Mouse (Mus musculus): ENCODE results near the gene Doc2a. TPM values are rescaled to one million over a fixed set of nuclear protein-coding genes. Genes with fewer than 3 reads are reported as not detected.

Gene Doc2a
- total RNA-seq, 2 experiments from 2014 or later = 46.9 to 51.7 TPM

DNA sequence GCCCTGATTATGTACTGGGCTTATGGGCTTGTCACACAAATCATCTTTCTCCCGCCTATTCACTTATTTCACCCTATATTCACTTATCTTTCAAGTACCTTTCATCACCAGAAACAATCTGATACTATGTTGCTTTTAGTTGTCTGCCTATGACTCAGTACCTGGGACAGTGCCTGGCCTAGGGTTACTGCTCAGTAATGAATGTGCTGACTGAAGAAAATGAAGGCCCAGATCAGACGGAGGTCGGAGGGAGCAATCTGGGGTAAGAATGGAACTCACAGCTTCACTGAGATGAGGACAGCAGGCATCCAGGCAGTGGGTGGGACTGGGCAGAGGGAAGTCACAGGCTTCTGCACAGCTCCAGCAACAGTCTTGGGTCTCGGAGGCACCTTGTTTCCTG lies 39.8 kb upstream of the Doc2a start:
- intact Hi-C loops (cut with DNase I) = no loop called here
- Histone ChIP-seq H3K27ac (no peak overlapping the region), H3K4me3 (no peak overlapping the region)
- TF ChIP-seq CTCF (IDR thresholded peaks at IDR 0.05) = no peak
- DNase-seq (ENCODE audit: extremely low spot score in 1 of 2, low spot score in 2 of 2) = no peak

DNA sequence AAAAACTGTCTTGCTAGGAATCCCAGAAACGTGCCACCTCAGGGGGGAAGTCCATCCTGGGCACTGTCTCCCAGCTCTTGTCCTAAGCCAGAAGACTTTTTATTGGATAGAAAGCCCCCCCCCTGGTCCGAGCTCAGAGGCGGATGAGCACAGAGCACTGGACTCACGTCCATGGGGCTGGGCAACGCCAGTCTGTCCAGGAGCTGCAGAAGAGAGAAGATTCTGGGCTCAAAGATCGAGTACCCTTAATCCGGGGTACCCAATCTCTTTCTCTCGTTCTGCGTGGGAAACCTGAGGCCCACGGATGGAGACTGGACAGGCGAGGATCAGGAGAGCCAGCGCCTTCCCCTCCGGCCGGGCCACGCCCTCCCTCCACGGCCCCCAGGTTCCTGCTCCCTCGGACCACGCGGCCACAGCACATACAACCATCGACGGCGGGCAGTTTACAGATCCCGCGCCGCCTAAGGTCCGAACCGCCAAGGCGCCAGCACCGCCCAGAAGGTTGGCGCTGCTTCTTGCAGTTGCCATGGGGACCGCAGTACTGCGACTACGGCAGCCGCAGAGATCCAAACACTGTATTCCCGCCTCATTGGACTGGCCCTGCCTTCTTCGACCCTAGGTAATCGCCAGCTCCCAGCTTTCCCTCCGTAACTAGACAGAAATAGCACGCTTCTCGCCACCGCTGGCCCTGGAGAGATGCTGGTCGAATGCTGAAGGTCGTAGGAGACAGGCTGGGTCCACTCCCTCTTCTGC lies 38.3 kb upstream of the Doc2a start:
- intact Hi-C loops (cut with DNase I) = no loop called here
- peak overlapping the region; percentile 56 for H3K27ac ChIP-seq

DNA sequence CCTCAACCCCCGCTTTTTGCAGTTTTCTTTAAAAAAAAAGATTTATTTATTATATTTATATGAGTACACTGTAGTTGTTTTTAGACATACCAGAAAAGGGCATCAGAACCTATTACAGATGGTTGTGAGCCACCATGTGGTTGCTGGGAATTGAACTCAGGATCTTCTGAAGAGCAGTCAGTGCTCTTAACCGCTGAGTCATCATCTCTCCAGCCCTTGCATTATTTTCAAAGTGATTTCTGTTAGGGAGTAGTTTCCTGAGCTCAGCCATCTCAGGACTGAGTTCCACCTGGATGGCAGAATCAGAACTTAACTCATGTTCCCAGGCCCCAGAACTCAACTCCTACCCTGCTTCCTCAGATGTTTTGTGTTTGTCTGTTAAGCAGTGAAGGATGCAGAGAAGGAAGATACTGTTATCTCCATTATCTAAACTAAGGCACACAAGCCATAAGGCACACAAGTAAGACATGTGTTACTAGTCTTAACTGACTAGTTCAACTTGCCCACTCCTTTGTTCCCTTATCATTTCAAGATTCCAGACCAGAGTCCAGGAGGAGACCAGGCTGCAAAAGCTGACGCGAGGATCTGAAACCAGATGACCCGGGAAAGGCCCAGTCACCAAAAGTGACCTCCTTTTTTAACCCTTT lies 37.4 kb upstream of the Doc2a start:
- intact Hi-C loops (cut with DNase I) = no loop called here

More for the DNA sequence above, 38.3 kb upstream of the Doc2a start:
- peak; percentile 90 to 92 for DNase-seq (ENCODE audit: extremely low spot score in 1 of 2, low spot score in 2 of 2)
- H3K4me3 ChIP-seq = peak overlapping the region; percentile 57
- TF ChIP-seq CTCF (IDR thresholded peaks at IDR 0.05) = no peak; the same call in 1 of the 2 replicates

DNA sequence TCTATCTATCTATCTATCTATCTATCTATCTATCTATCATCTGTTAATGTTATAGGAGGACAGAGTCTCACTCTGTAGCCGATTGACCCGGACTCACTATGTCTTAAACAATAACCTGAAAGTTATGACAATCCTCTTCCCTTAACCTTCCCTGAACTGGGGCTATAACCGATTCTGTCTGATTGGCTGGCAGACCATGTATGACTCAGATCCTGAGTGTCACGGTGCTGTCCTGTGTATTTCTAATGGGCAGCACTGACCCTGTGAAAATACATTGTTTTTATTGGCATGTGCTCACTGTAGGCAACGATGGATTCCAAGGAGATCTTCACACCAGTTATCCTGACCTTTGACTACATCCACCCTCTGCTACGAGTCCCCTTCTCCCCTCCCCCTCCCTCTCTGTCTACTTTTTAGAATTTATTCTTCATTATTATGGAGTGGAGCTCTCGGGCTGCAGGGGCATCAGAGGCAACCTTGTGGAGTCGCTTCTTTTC lies 31.4 kb upstream of the Doc2a start:
- DNase-seq (ENCODE audit: extremely low spot score in 1 of 2, low spot score in 2 of 2) = no peak
- H3K4me3 ChIP-seq = no peak overlapping the region
- no peak overlapping the region for H3K27ac ChIP-seq
- TF ChIP-seq CTCF (IDR thresholded peaks at IDR 0.05) = no peak
- intact Hi-C loops (cut with DNase I) = no loop called here

More for the DNA sequence above, 37.4 kb upstream of the Doc2a start:
- no peak overlapping the region; the same call in 1 of the 2 replicates for H3K27ac ChIP-seq
- no peak for TF ChIP-seq CTCF (IDR thresholded peaks at IDR 0.05)
- DNase-seq (ENCODE audit: extremely low spot score in 1 of 2, low spot score in 2 of 2) = no peak
- no peak overlapping the region; the same call in 1 of the 2 replicates for H3K4me3 ChIP-seq

DNA sequence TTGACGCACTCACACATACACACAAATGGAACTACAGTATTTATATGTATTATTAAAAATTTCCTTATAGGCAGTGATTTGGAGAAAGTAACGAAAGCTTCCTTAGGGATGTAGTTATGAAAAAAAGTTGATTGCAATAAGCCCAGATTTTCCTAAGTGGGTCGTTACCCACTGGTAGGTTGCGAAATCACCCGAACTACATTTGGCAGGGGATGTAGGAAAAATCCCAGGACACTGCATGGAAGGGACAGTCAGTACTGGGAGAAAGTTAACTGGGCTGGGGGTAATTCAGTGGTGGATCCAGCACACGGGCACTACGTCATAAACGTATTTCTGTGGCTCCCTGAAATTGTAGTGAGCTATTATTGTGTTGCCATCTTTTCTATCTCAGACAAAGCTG lies 30.7 kb upstream of the Doc2a start:
- DNase-seq (ENCODE audit: extremely low spot score in 1 of 2, low spot score in 2 of 2) = no peak
- TF ChIP-seq CTCF (IDR thresholded peaks at IDR 0.05) = no peak
- intact Hi-C loops (cut with DNase I) = no loop called here
- Histone ChIP-seq H3K4me3 (no peak overlapping the region), H3K27ac (no peak overlapping the region)

DNA sequence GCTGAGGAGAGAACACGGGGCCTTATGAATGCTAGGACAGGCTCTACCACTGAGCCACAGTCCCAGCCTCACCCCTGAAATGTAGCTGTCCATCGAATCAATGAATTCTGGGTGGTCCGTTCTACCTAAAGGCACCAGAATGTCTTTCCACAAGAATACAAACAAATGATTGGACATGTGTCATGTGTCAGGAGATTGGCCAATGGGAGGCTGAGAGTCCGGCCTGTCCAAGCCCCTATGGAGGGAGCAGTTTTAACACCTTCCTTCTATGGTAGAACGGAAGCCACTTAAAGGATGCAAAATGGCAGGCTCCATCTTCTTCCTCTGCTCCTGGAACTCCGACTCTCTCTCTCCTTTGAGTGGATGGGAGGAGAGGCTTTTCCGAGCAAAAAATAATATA lies 29.6 kb upstream of the Doc2a start:
- TF ChIP-seq CTCF (IDR thresholded peaks at IDR 0.05) = no peak
- intact Hi-C loops (cut with DNase I) = no loop called here
- no peak for DNase-seq (ENCODE audit: extremely low spot score in 1 of 2, low spot score in 2 of 2)
- no peak overlapping the region for H3K27ac ChIP-seq
- no peak overlapping the region for H3K4me3 ChIP-seq

DNA sequence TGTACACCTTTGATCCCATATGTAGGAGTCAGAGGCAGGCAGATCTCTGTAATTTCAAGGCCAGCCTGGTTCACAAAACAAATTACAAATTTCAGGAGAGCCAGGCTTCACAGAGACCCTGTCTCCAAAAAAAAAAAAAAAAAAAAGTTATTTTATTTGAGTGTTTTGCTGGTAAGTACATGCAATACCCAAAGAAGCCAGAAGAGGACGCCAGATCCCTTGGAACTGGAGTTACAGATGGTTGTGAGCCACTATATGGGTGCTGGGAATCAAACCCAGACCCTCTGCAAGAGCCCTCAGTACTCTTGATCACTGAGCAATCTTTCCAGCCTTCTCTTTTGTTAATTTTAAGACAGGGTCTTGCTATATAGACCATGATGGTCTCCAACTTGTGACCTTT lies 28.4 kb upstream of the Doc2a start:
- H3K27ac ChIP-seq = no peak overlapping the region
- peak; percentile 23 for TF ChIP-seq CTCF (IDR thresholded peaks at IDR 0.05)
- DNase-seq (ENCODE audit: extremely low spot score in 1 of 2, low spot score in 2 of 2) = no peak
- H3K4me3 ChIP-seq = no peak overlapping the region
- intact Hi-C loops (cut with DNase I) = no loop called here

DNA sequence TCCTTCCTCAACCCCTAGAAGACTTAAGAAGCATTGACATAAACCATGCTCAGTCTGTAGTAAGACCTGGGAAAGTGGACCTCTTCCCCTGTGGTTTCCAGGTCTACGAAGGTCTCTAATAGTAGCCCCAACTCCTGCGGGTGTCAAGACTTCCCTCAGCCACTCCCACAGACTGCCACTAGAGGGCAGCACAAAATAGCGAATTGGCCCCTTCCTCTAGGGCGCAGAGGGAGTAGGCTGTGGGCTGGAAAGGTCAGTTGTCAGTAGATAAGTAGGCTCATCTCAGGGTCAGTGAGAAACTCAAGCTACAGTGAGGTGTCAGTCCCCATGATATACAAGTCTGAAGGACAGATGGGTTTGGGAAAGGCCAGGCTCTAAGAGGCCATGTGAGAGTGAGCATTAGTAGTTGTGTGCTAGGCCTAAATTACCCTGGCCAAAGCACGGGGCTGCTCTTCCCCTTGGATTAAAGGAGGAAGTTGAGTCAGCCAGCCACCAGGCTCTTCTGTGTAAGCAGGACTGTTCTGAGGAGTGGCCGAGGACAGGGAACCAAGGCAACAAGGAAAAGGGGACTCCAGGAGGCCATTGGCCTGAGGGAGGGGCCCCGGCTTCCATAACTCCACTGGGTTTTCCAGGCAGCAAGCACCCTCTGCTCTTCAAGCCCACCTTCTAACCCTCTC lies 25.2 kb upstream of the Doc2a start:
- H3K4me3 ChIP-seq = peak overlapping the region; percentile 60
- intact Hi-C loops (cut with DNase I) = loop anchor here (2.0 to 10.0 kb wide), 3 partner anchors 133 to 289 kb away; partner anchors contain the start of genes Gm42742, Prrt2 and Sez6l2
- DNase-seq (ENCODE audit: extremely low spot score in 1 of 2, low spot score in 2 of 2) = peak; percentile 76 to 83
- peak overlapping the region; percentile 96 for H3K27ac ChIP-seq
- TF ChIP-seq CTCF (IDR thresholded peaks at IDR 0.05) = peak; percentile 98

DNA sequence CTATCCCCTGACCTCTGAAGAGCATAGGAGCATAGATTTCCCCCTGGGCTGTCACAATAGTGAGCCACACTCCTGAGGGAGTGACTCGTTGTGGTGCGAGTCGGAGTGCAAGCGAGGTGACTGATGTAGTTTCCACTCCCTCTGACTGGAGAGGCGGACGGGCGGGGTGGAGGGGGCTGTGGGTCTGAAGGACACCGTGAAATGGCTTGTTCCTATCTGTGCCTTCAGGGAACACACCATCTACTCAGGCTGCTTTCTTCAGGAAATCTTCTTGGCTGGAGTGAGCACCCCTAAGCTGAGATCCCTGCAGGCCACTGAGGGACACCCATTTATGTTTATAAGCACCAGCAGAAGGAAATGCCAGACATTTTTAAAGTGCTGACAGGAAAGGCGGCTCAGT lies 24.5 kb upstream of the Doc2a start:
- H3K4me3 ChIP-seq = peak overlapping the region; percentile 60
- peak overlapping the region; percentile 96 for H3K27ac ChIP-seq
- peak in 1 of 2 experiments; percentile 29 for DNase-seq (ENCODE audit: extremely low spot score in 1 of 2, low spot score in 2 of 2)
- TF ChIP-seq CTCF (IDR thresholded peaks at IDR 0.05) = no peak
- intact Hi-C loops (cut with DNase I) = loop anchor here (2.0 to 10.0 kb wide), 3 partner anchors 132 to 288 kb away; partner anchors contain the start of genes Gm42742, Prrt2 and Sez6l2

DNA sequence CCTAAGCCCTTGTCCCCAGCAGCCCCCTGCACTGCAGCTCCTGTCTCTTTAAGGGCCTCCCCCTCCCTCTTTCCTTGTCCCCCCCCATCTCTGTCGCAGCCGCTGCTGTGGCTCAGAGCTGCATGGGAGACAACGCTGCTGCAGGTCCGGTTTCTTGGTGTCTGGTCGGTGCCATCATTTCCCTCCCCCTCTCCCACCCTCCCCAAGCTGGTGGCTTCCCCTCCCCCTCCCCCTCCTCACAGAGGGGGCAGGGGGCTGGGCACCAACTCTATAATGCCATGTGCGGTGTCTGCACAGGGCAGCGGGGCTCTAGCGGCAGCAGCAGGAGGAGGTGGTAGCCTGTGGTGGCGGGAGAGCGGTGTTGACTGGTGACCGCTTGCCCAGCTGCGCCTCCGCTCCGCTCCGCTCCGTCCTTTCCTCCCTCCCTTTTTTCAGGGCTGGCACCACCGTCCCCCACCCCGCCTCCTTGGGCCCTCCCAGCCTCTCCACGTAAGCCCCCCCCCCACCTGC lies 24.0 kb upstream of the Doc2a start:
- intact Hi-C loops (cut with DNase I) = loop anchor here (2.0 to 10.0 kb wide), 3 partner anchors 132 to 288 kb away; partner anchors contain the start of genes Gm42742, Prrt2 and Sez6l2
- peak overlapping the region; percentile 96 for H3K27ac ChIP-seq

DNA sequence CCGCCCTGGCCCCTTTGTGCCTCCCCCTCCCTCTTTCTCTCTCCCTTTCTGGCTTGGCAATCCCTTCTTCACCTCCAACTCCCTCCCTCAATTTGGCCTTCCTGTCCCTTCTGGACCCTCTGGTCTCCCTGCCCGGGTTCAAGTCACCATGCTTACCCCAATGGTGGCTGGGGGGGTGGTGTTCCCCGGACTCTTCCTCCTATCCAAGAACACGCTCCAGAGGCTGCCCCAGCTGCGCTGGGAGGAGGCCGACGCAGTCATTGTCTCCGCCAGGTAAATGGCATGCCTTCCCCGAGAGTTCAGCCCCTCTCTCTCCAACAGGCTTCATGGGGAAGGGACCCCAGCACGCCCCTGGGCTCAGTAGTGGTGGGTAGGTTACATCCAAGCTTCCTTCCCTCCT lies 23.3 kb upstream of the Doc2a start:
- intact Hi-C loops (cut with DNase I) = loop anchor here (2.0 to 10.0 kb wide), 3 partner anchors 131 to 287 kb away; partner anchors contain the start of genes Gm42742, Prrt2 and Sez6l2
- H3K4me3 ChIP-seq = peak overlapping the region; percentile 60
- no peak for TF ChIP-seq CTCF (IDR thresholded peaks at IDR 0.05)
- H3K27ac ChIP-seq = peak overlapping the region; percentile 96
- no peak for DNase-seq (ENCODE audit: extremely low spot score in 1 of 2, low spot score in 2 of 2)

More for the DNA sequence above, 24.0 kb upstream of the Doc2a start:
- peak overlapping the region; percentile 60 for H3K4me3 ChIP-seq
- no peak for TF ChIP-seq CTCF (IDR thresholded peaks at IDR 0.05)
- peak in 1 of 2 experiments; percentile 37 for DNase-seq (ENCODE audit: extremely low spot score in 1 of 2, low spot score in 2 of 2)
